Mouse (Mus musculus): ENCODE measurements around the gene Dynlt1c.
"Not testable (repeated sequence)": the region's sequence is repeated elsewhere in the genome, so short reads cannot be mapped to it uniquely, and the experiment has no call there.

DNA sequence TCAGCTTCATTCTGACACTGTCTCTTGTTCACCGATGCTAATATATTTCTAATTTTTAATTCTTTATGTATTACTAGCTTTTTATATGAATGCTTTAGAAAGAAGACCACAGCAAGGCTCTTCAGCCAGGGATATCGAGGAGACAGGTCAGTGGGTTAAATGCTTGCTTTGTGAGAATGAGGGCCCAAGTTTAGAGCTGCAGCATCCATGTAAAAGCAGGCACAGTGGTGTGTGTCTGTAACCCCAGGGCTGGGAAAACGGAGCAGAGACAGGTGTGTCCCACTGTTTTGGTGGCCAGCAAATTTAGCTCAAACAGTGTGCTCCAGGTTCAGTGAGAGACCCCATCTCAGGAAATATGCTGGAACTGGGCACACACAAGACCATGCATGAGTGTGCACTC is 46.0 kb downstream of the Dynlt1c start:
- not testable (repeated sequence) for TF ChIP-seq CTCF, EP300 (IDR thresholded peaks at IDR 0.05; ENCODE audit: low read depth)
